Mouse (Mus musculus) natural killer cell, adult 2 months (primary cell): Measurements from ENCODE around the gene Sema3b.

ENCODE experiments used
- DNase-seq, 2 experiments: peaks; one replicate each; pipeline ENCODE4 v3.0.0; 2022; ENCODE audit warnings: low spot score in 2 of 2

The Sema3b gene

GRCm38 (mm10) chr9:107548820-107549219, 60.2 kb downstream of the Sema3b start:
- DNase-seq, result no peak

- DNase-seq, result no peak
Observed at GRCm38 (mm10) chr9:107547957-107548356, 61.1 kb downstream of the Sema3b start.
